Mouse (Mus musculus) liver, postnatal 0 days (tissue): Measurements from ENCODE around the gene Umodl1.

Experiments used
- CTCF ChIP-seq: sonication (generic); IDR thresholded peaks from 2 replicates; pipeline ENCODE4 v1.5.1; 2016; ENCODE audit warnings: antibody characterized with exemption, low read depth
- EP300 ChIP-seq: IDR thresholded peaks from 2 replicates; pipeline ENCODE4 v1.6.1; 2016; ENCODE audit warnings: antibody characterized with exemption, low read depth, mild to moderate bottlenecking

- TF ChIP-seq CTCF (no peak), EP300 (no peak)
Measured at GRCm38 (mm10) chr17:30911732-30912088, 42.7 kb upstream of the Umodl1 start.
